Mouse (Mus musculus) intestine, embryonic 14.5 days (tissue): ENCODE results near the gene Cdk6. TPM values are rescaled to one million over a fixed set of nuclear protein-coding genes. Genes with fewer than 3 reads are reported as not detected.

Source experiments
- ATAC-seq: fragments of 200-750 bp; cut with Nextera tagmentation; replicated peaks from 2 replicates; pipeline ENCODE4 v1.8.0; 2017; ENCODE audit warnings: low read depth, moderate number of reproducible peaks, moderate TSS enrichment, moderate library complexity; ENCODE audit not compliant: low FRiP score, low TSS enrichment
- DNase-seq: peaks from one replicate; pipeline ENCODE4 v3.0.0-alpha.2; 2018; ENCODE audit warnings: low spot score
- H3K27ac ChIP-seq: fragments of 300-500 bp; sonication (generic); 2 replicates; pipeline ENCODE4 v1.5.1; 2014; ENCODE audit warnings: low read depth, mild to moderate bottlenecking, control low read depth
- H3K27me3 ChIP-seq: fragments of 300-500 bp; sonication (generic); replicated peaks from 2 replicates; pipeline ENCODE4 v1.6.1; 2014; ENCODE audit warnings: low read length, control low read depth; ENCODE audit not compliant: control insufficient read depth, insufficient read depth
- H3K36me3 ChIP-seq: fragments of 300-500 bp; sonication (generic); 2 replicates; pipeline ENCODE4 v1.6.1; 2014; ENCODE audit warnings: low read length, control low read depth; ENCODE audit not compliant: control insufficient read depth, insufficient read depth
- H3K4me1 ChIP-seq: fragments of 300-500 bp; sonication (generic); replicated peaks from 2 replicates; pipeline ENCODE4 v1.6.1; 2014; ENCODE audit warnings: low read length, control low read depth, mixed read lengths; ENCODE audit not compliant: control insufficient read depth, insufficient read depth
- H3K4me2 ChIP-seq: fragments of 300-500 bp; sonication (generic); 2 replicates; pipeline ENCODE4 v1.6.1; 2014; ENCODE audit warnings: low read length
- H3K4me3 ChIP-seq: fragments of 300-500 bp; sonication (generic); 2 replicates; pipeline ENCODE4 v1.5.1; 2014; ENCODE audit warnings: low read depth, low read length, control low read depth, mixed read lengths
- H3K9ac ChIP-seq: fragments of 300-500 bp; sonication (generic); 2 replicates; pipeline ENCODE4 v1.6.1; 2014; ENCODE audit warnings: mild to moderate bottlenecking, low read length
- H3K9me3 ChIP-seq: fragments of 300-500 bp; sonication (generic); 2 replicates; pipeline ENCODE4 v1.6.1; 2016; ENCODE audit warnings: low read length, control low read depth; ENCODE audit not compliant: control insufficient read depth
- WGBS: fragments of 180-500 bp; shearing (Covaris S2); extraction: QIAGEN DNeasy Blood & Tissue Kit; methylation state at CpG from one replicate; pipeline ENCODE4 v1.1.7; 2014; 5-methylcytosine and 5-hydroxymethylcytosine counted together
- polyA plus RNA-seq: library from polyadenylated mRNA; unstranded; fragments of >200 nt; fragmentation: Nextera tagmentation; extraction: Ambion mirVana; gene quantifications from 2 replicates; pipeline ENCODE4 v1.2.1, GENCODE M21; 2014

Gene Cdk6
- polyA plus RNA-seq, 1 experiment from 2014 or later, result 41.3 TPM

GRCm38 (mm10) chr5:3470866-3471265, 129.6 kb downstream of the Cdk6 start:
- Histone ChIP-seq H3K4me3 (no peak overlapping the region), H3K36me3 (no peaks in the 10 kb centered on the region), H3K9ac (no peak overlapping the region), H3K27ac (no peak overlapping the region), H3K9me3 (no peaks in the 10 kb centered on the region), H3K4me2 (no peak overlapping the region), H3K4me1 (peaks cover 8% of the 10 kb centered on the region; the same call in 1 of the 2 replicates), H3K27me3 (no peaks in the 10 kb centered on the region)
- no peak for ATAC-seq
- no peak for DNase-seq
- WGBS, result 80% methylated on average over 10 of the region's 10 CpGs

- no peaks in the 10 kb centered on the region for H3K36me3 ChIP-seq
- no peak overlapping the region for H3K27ac ChIP-seq
- 78% methylated on average over 22 of the region's 22 CpGs for WGBS
- H3K9ac ChIP-seq, result no peak overlapping the region
- no peak overlapping the region for H3K4me3 ChIP-seq
- no peaks in the 10 kb centered on the region for H3K27me3 ChIP-seq
- H3K4me1 ChIP-seq, result no peaks in the 10 kb centered on the region
- H3K9me3 ChIP-seq, result no peaks in the 10 kb centered on the region
- DNase-seq (peak; percentile 39), ATAC-seq (no peak)
- H3K4me2 ChIP-seq, result no peak overlapping the region
These were observed 131.2 kb downstream of the Cdk6 start for GRCm38 (mm10) chr5:3472311-3473156.

GRCm38 (mm10) chr5:3477711-3478110, 136.4 kb downstream of the Cdk6 start:
- 80% methylated on average over 3 of the region's 3 CpGs for WGBS
- H3K9ac ChIP-seq, result no peak overlapping the region
- no peak overlapping the region for H3K4me3 ChIP-seq
- H3K27me3 ChIP-seq, result no peaks in the 10 kb centered on the region
- ATAC-seq (no peak), DNase-seq (no peak)
- no peaks in the 10 kb centered on the region for H3K36me3 ChIP-seq
- no peak overlapping the region for H3K4me2 ChIP-seq
- no peak overlapping the region for H3K27ac ChIP-seq
- no peaks in the 10 kb centered on the region for H3K9me3 ChIP-seq
- no peaks in the 10 kb centered on the region for H3K4me1 ChIP-seq

GRCm38 (mm10) chr5:3478216-3478615, 136.9 kb downstream of the Cdk6 start:
- 93% methylated on average over 8 of the region's 8 CpGs for WGBS
- ATAC-seq, result no peak

GRCm38 (mm10) chr5:3479016-3479795, 137.9 kb downstream of the Cdk6 start:
- 87% methylated on average over 7 of the region's 7 CpGs for WGBS
- Histone ChIP-seq H3K9me3 (no peaks in the 10 kb centered on the region), H3K27me3 (no peaks in the 10 kb centered on the region), H3K4me2 (no peak overlapping the region), H3K9ac (no peak overlapping the region), H3K4me1 (no peaks in the 10 kb centered on the region), H3K4me3 (no peak overlapping the region), H3K27ac (no peak overlapping the region), H3K36me3 (no peaks in the 10 kb centered on the region)
- ATAC-seq (no peak), DNase-seq (no peak)

More at GRCm38 (mm10) chr5:3478216-3478615, 136.9 kb downstream of the Cdk6 start:
- H3K9me3 ChIP-seq, result no peaks in the 10 kb centered on the region
- no peak overlapping the region for H3K4me2 ChIP-seq
- no peak overlapping the region for H3K9ac ChIP-seq
- H3K27ac ChIP-seq, result no peak overlapping the region
- H3K36me3 ChIP-seq, result no peaks in the 10 kb centered on the region
- no peaks in the 10 kb centered on the region for H3K27me3 ChIP-seq
- no peaks in the 10 kb centered on the region for H3K4me1 ChIP-seq
- DNase-seq, result peak; percentile 3
- no peak overlapping the region for H3K4me3 ChIP-seq

GRCm38 (mm10) chr5:3480637-3481395, 139.5 kb downstream of the Cdk6 start:
- Histone ChIP-seq H3K9me3 (no peaks in the 10 kb centered on the region), H3K27me3 (no peaks in the 10 kb centered on the region), H3K36me3 (peaks cover 5% of the 10 kb centered on the region; the same call in 1 of the 2 replicates), H3K9ac (no peak overlapping the region), H3K27ac (no peak overlapping the region), H3K4me2 (no peak overlapping the region), H3K4me3 (no peak overlapping the region), H3K4me1 (no peaks in the 10 kb centered on the region)
- ATAC-seq (no peak), DNase-seq (no peak)
- 91% methylated on average over 9 of the region's 9 CpGs for WGBS

- WGBS, result 88% methylated on average over 7 of the region's 7 CpGs
- peaks cover 7% of the 10 kb centered on the region; the same call in 1 of the 2 replicates for H3K36me3 ChIP-seq
- H3K27me3 ChIP-seq, result no peaks in the 10 kb centered on the region
- H3K9ac ChIP-seq, result no peak overlapping the region
- H3K4me2 ChIP-seq, result no peak overlapping the region
- ATAC-seq, result no peak
- no peaks in the 10 kb centered on the region for H3K4me1 ChIP-seq
- H3K9me3 ChIP-seq, result no peaks in the 10 kb centered on the region
- no peak for DNase-seq
- no peak overlapping the region for H3K4me3 ChIP-seq
- H3K27ac ChIP-seq, result no peak overlapping the region
These were observed 141.2 kb downstream of the Cdk6 start for GRCm38 (mm10) chr5:3482474-3482873.

GRCm38 (mm10) chr5:3483054-3483722, 141.9 kb downstream of the Cdk6 start:
- Histone ChIP-seq H3K4me1 (no peaks in the 10 kb centered on the region), H3K27me3 (no peaks in the 10 kb centered on the region), H3K9me3 (no peaks in the 10 kb centered on the region), H3K36me3 (peaks cover 7% of the 10 kb centered on the region; the same call in 1 of the 2 replicates), H3K4me3 (no peak overlapping the region), H3K9ac (no peak overlapping the region), H3K27ac (no peak overlapping the region), H3K4me2 (no peak overlapping the region)
- 97% methylated on average over 5 of the region's 5 CpGs for WGBS
- DNase-seq, result no peak
- no peak for ATAC-seq
